Mouse (Mus musculus) megakaryocyte progenitor cell, adult 5-6 weeks (primary cell): ENCODE data around the gene Rac3. TPM values are rescaled to one million over a fixed set of nuclear protein-coding genes. Genes with fewer than 3 reads are reported as not detected.

Experiments
- ATAC-seq: replicated peaks from 2 replicates; pipeline ENCODE4 v1.8.0; 2016; ENCODE audit warnings: mild to moderate bottlenecking, moderate TSS enrichment, inconsistent platforms; ENCODE audit not compliant: poor library complexity
- total RNA-seq, 2 experiments: library from RNA; stranded (forward) in 1 of 2; stranded (reverse) in 1 of 2; fragments of 157-497, 149-512 nt in 1 of 2; fragments of 200-1000 nt in 1 of 2; gene quantifications; 2 replicates each; pipeline versions ENCODE4 v1.2.3 to v1.2.4; 2015 to 2017

The Rac3 gene
- total RNA-seq, 2 experiments from 2014 or later: 0.25 to 0.44 TPM

GRCm38 (mm10) chr11:120768206-120768605 lies 46.9 kb downstream of the Rac3 start:
- no peak for ATAC-seq

DNA sequence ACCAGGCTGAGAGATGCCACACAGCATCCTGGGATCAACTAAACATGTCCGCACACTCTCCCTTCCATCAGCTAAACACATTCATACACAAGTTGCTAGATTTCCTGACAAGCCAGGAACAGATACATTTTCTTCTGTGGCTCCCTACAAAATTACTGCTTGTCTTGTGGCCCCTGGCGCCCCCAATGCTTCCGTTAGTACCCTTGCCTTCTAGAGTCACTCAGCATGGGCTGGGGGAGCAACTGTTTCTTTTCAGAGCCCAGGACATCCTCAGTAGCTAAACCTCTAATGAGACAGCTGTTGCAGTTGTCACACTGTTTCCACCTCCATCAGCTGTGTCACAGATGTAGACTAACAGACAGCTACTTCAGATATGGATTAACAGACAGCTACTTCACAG lies 51.5 kb downstream of the Rac3 start:
- no peak for ATAC-seq

Other genes with a start within 250 kb of the Rac3 start
- gene Mrpl12, start 236.9 kb upstream of the Rac3 start, total RNA-seq (2015): 107 and 121 TPM in 2 replicates
- 136 and 142 TPM in 2 replicates for gene Mrpl12, start 236.9 kb upstream of the Rac3 start, total RNA-seq (2017)
- gene Slc25a10, start 229.6 kb upstream of the Rac3 start, total RNA-seq (2015): 11.9 and 14.4 TPM in 2 replicates
- gene Slc25a10, start 229.6 kb upstream of the Rac3 start, total RNA-seq (2017): 16.2 and 19.7 TPM in 2 replicates
- gene Gcgr, start 190.8 kb upstream of the Rac3 start, total RNA-seq (2015): not detected in 2 replicates
- gene Gcgr, start 190.8 kb upstream of the Rac3 start, total RNA-seq (2017): not detected in 2 replicates
- gene Mcrip1, start 171.7 kb upstream of the Rac3 start, total RNA-seq (2015): 71.6 and 75.3 TPM in 2 replicates
- gene Mcrip1, start 171.7 kb upstream of the Rac3 start, total RNA-seq (2017): 24.2 and 25.8 TPM in 2 replicates
- gene Ppp1r27, start 170.3 kb upstream of the Rac3 start, total RNA-seq (2015): not detected in 2 replicates
- gene Ppp1r27, start 170.3 kb upstream of the Rac3 start, total RNA-seq (2017): 1.3 TPM in 1 of 2 replicates, not detected in the other
- 669 and 748 TPM in 2 replicates for gene P4hb, start 148.2 kb upstream of the Rac3 start, total RNA-seq (2015)
- gene P4hb, start 148.2 kb upstream of the Rac3 start, total RNA-seq (2017): 1,254 and 1,320 TPM in 2 replicates
- 401 and 420 TPM in 2 replicates for gene Arhgdia, start 139.8 kb upstream of the Rac3 start, total RNA-seq (2015)
- 177 and 193 TPM in 2 replicates for gene Arhgdia, start 139.8 kb upstream of the Rac3 start, total RNA-seq (2017)
- 197 and 227 TPM in 2 replicates for gene Alyref, start 123.1 kb upstream of the Rac3 start, total RNA-seq (2015)
- gene Alyref, start 123.1 kb upstream of the Rac3 start, total RNA-seq (2017): 266 and 298 TPM in 2 replicates
- 66.2 and 67.6 TPM in 2 replicates for gene Anapc11, start 123.0 kb upstream of the Rac3 start, total RNA-seq (2015)
- gene Anapc11, start 123.0 kb upstream of the Rac3 start, total RNA-seq (2017): 22.9 and 25.7 TPM in 2 replicates
- 0.59 TPM in 1 of 2 replicates, not detected in the other for gene Npb, start 113.0 kb upstream of the Rac3 start, total RNA-seq (2015)
- gene Npb, start 113.0 kb upstream of the Rac3 start, total RNA-seq (2017): not detected in 2 replicates
- gene Pcyt2, start 103.5 kb upstream of the Rac3 start, total RNA-seq (2015): 15.9 and 20.2 TPM in 2 replicates
- 23.8 and 24.5 TPM in 2 replicates for gene Pcyt2, start 103.5 kb upstream of the Rac3 start, total RNA-seq (2017)
- gene Sirt7, start 96.2 kb upstream of the Rac3 start, total RNA-seq (2015): 22.9 and 24.2 TPM in 2 replicates
- gene Sirt7, start 96.2 kb upstream of the Rac3 start, total RNA-seq (2017): 60.4 and 63.4 TPM in 2 replicates
- 15.0 and 16.4 TPM in 2 replicates for gene Mafg, start 87.9 kb upstream of the Rac3 start, total RNA-seq (2015)
- gene Mafg, start 87.9 kb upstream of the Rac3 start, total RNA-seq (2017): 24.2 and 29.5 TPM in 2 replicates
- 9.8 and 10.3 TPM in 2 replicates for gene Pycr1, start 77.7 kb upstream of the Rac3 start, total RNA-seq (2015)
- 5.1 and 6.2 TPM in 2 replicates for gene Pycr1, start 77.7 kb upstream of the Rac3 start, total RNA-seq (2017)
- gene Myadml2, start 73.3 kb upstream of the Rac3 start, total RNA-seq (2015): 1.3 and 1.5 TPM in 2 replicates
- 4.0 TPM in 1 of 2 replicates, not detected in the other for gene Myadml2, start 73.3 kb upstream of the Rac3 start, total RNA-seq (2017)
- gene Notum, start 60.3 kb upstream of the Rac3 start, total RNA-seq (2015): not detected in 2 replicates
- gene Notum, start 60.3 kb upstream of the Rac3 start, total RNA-seq (2017): not detected in 2 replicates
- 39.6 and 54.6 TPM in 2 replicates for gene Aspscr1, start 48.5 kb upstream of the Rac3 start, total RNA-seq (2015)
- gene Aspscr1, start 48.5 kb upstream of the Rac3 start, total RNA-seq (2017): 33.7 and 46.6 TPM in 2 replicates
- 116 and 136 TPM in 2 replicates for gene Cenpx, start 7.7 kb upstream of the Rac3 start, total RNA-seq (2015)
- gene Cenpx, start 7.7 kb upstream of the Rac3 start, total RNA-seq (2017): 100 and 106 TPM in 2 replicates
- gene Lrrc45, start 7.5 kb upstream of the Rac3 start, total RNA-seq (2015): 10.6 and 11.0 TPM in 2 replicates
- gene Lrrc45, start 7.5 kb upstream of the Rac3 start, total RNA-seq (2017): 37.6 and 42.3 TPM in 2 replicates
- gene Dcxr, start 5.8 kb downstream of the Rac3 start, total RNA-seq (2015): 16.3 and 18.7 TPM in 2 replicates
- gene Dcxr, start 5.8 kb downstream of the Rac3 start, total RNA-seq (2017): 16.5 and 17.1 TPM in 2 replicates
- gene Cbr2, start 10.6 kb downstream of the Rac3 start, total RNA-seq (2015): not detected in 2 replicates
- 1.3 TPM in 1 of 2 replicates, not detected in the other for gene Cbr2, start 10.6 kb downstream of the Rac3 start, total RNA-seq (2017)
- gene Hmga1b, start 41.3 kb downstream of the Rac3 start, total RNA-seq (2015): 28.6 and 31.3 TPM in 2 replicates
- gene Hmga1b, start 41.3 kb downstream of the Rac3 start, total RNA-seq (2017): 20.6 and 25.8 TPM in 2 replicates
- 11.6 and 12.2 TPM in 2 replicates for gene Rfng, start 62.7 kb downstream of the Rac3 start, total RNA-seq (2015)
- gene Rfng, start 62.7 kb downstream of the Rac3 start, total RNA-seq (2017): 2.7 and 5.2 TPM in 2 replicates
- gene Gps1, start 62.8 kb downstream of the Rac3 start, total RNA-seq (2015): 81.2 and 99.9 TPM in 2 replicates
- gene Gps1, start 62.8 kb downstream of the Rac3 start, total RNA-seq (2017): 90.0 and 93.4 TPM in 2 replicates
- 65.0 and 77.7 TPM in 2 replicates for gene Dus1l, start 74.9 kb downstream of the Rac3 start, total RNA-seq (2015)
- gene Dus1l, start 74.9 kb downstream of the Rac3 start, total RNA-seq (2017): 53.8 and 60.4 TPM in 2 replicates
- gene Fasn, start 103.1 kb downstream of the Rac3 start, total RNA-seq (2015): 44.3 and 66.8 TPM in 2 replicates
- gene Fasn, start 103.1 kb downstream of the Rac3 start, total RNA-seq (2017): 32.9 and 36.1 TPM in 2 replicates
- gene Ccdc57, start 211.4 kb downstream of the Rac3 start, total RNA-seq (2015): 4.5 and 6.4 TPM in 2 replicates
- gene Ccdc57, start 211.4 kb downstream of the Rac3 start, total RNA-seq (2017): 6.4 and 8.4 TPM in 2 replicates
- gene Slc16a3, start 227.0 kb downstream of the Rac3 start, total RNA-seq (2015): 4.4 and 5.3 TPM in 2 replicates
- 6.0 and 7.5 TPM in 2 replicates for gene Slc16a3, start 227.0 kb downstream of the Rac3 start, total RNA-seq (2017)